Mouse (Mus musculus) cerebellum, adult 2 months (tissue): ENCODE data around the gene Atp8b4.

Experiments used
- CTCF ChIP-seq: fragments of 200-500 bp; IDR thresholded peaks from 2 replicates; pipeline ENCODE4 v1.5.1; 2011; ENCODE audit warnings: low read depth, mild to moderate bottlenecking, control low read depth, low read length, moderate library complexity, borderline replicate concordance; ENCODE audit not compliant: insufficient read depth
- POLR2A ChIP-seq: fragments of 200-500 bp; IDR thresholded peaks from 2 replicates; pipeline ENCODE4 v1.6.1; 2011; ENCODE audit warnings: low read length, control low read depth, borderline replicate concordance; ENCODE audit not compliant: insufficient read depth

DNA sequence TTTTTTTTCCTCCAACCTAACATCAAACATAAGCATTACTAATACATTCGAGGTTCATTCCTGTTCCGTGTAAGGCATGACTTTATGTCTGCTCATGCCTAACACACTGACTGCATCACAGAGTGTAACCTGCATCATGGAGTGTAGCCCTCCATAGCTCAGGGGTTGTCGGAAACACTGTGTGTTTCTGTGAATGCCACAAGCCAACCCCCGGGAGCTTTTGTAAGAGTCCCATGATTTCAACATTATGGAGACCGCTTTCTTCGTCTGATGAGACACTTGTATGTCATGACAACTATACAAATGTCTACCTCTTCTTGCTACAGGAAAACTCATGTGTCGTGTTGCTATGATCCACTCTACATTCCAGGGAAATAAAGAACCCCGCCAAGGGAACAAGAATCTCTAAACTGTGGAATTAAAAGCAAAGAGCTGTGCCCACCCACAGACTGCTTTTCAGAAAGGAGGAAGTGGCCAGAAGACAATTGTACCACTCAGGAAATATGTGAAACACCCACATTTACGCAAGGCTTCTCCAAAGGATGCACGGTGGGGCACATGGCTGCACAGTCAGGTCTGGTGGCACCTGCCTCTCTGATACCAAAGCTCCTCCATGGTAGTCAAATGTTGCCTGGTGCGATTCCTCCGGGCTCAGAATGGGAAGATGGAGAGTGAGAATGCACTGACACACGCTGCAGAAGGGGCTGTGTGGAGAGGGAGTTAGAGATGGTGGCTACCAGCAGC lies 33.9 kb downstream of the Atp8b4 start:
- TF ChIP-seq CTCF = no peak
- no peak for TF ChIP-seq POLR2A
